Mouse (Mus musculus) stomach, embryonic 15.5 days (tissue): ENCODE results near the gene Cbr1. TPM values are rescaled to one million over a fixed set of nuclear protein-coding genes. Genes with fewer than 3 reads are reported as not detected.
A peak's percentile ranks its signal among the peaks of the same experiment; 100 is the strongest.
"Not testable (repeated sequence)": the region's sequence is repeated elsewhere in the genome, so short reads cannot be mapped to it uniquely, and the experiment has no call there.

Experiments
- ATAC-seq: fragments of 200-750 bp; cut with Nextera tagmentation; 2 replicates; pipeline ENCODE4 v1.8.0; 2017; ENCODE audit warnings: low read depth, moderate number of reproducible peaks, moderate TSS enrichment; ENCODE audit not compliant: insufficient read depth, low FRiP score
- H3K27ac ChIP-seq: fragments of 300-500 bp; sonication (generic); 2 replicates; pipeline ENCODE4 v1.5.1; 2015; ENCODE audit warnings: mild to moderate bottlenecking, inconsistent platforms
- H3K27me3 ChIP-seq: fragments of 300-500 bp; sonication (generic); replicated peaks from 2 replicates; pipeline ENCODE4 v1.6.1; 2015; ENCODE audit warnings: inconsistent platforms
- H3K36me3 ChIP-seq: fragments of 300-500 bp; sonication (generic); 2 replicates; pipeline ENCODE4 v1.6.1; 2015; ENCODE audit warnings: inconsistent platforms
- H3K4me1 ChIP-seq: fragments of 300-500 bp; sonication (generic); 2 replicates; pipeline ENCODE4 v1.6.1; 2015; ENCODE audit warnings: inconsistent platforms
- H3K4me2 ChIP-seq: fragments of 300-500 bp; sonication (generic); 2 replicates; pipeline ENCODE4 v1.6.1; 2015; ENCODE audit warnings: mild to moderate bottlenecking, inconsistent platforms
- H3K4me3 ChIP-seq: fragments of 300-500 bp; sonication (generic); replicated peaks from 2 replicates; pipeline ENCODE4 v1.5.1; 2015; ENCODE audit warnings: inconsistent platforms
- H3K9ac ChIP-seq: fragments of 300-500 bp; sonication (generic); 2 replicates; pipeline ENCODE4 v1.6.1; 2015; ENCODE audit warnings: inconsistent platforms
- H3K9me3 ChIP-seq: fragments of 300-500 bp; sonication (generic); 2 replicates; pipeline ENCODE4 v1.6.1; 2016; ENCODE audit warnings: inconsistent platforms
- WGBS: fragments of 180-500 bp; shearing (Covaris S2); methylation state at CpG from one replicate; pipeline ENCODE4 v1.1.7; 2015; 5-methylcytosine and 5-hydroxymethylcytosine counted together
- polyA plus RNA-seq: library from polyadenylated mRNA; unstranded; fragments of >200 nt; fragmentation: Nextera tagmentation; extraction: Ambion mirVana; gene quantifications from 2 replicates; pipeline ENCODE4 v1.2.1, GENCODE M21; 2015

Gene Cbr1
- polyA plus RNA-seq, 1 experiment from 2014 or later: 105 TPM

GRCm38 (mm10) chr16:93603439-93604212 lies 2.0 kb upstream of the Cbr1 start, which contains the start of gene Setd4:
Gene Setd4, minus strand, starts transcription at chr16:93604063.
- peak within 1 kb of the TSS; percentile 95 for H3K27ac ChIP-seq
- H3K9me3 ChIP-seq: no peaks in the 10 kb centered on the region
- H3K4me1 ChIP-seq: peaks cover 8% of the 10 kb centered on the region; the same call in 1 of the 2 replicates
- under 1% methylated on average over 54 of the region's 55 CpGs for WGBS
- H3K4me3 ChIP-seq: peak within 1 kb of the TSS; percentile 65
- peak within 1 kb of the TSS; percentile 83 for H3K4me2 ChIP-seq
- peak; percentile 89 for ATAC-seq
- H3K27me3 ChIP-seq: no peaks in the 10 kb centered on the region
- H3K36me3 ChIP-seq: no peaks in the 10 kb centered on the region
- peak within 1 kb of the TSS; percentile 68 for H3K9ac ChIP-seq

DNA sequence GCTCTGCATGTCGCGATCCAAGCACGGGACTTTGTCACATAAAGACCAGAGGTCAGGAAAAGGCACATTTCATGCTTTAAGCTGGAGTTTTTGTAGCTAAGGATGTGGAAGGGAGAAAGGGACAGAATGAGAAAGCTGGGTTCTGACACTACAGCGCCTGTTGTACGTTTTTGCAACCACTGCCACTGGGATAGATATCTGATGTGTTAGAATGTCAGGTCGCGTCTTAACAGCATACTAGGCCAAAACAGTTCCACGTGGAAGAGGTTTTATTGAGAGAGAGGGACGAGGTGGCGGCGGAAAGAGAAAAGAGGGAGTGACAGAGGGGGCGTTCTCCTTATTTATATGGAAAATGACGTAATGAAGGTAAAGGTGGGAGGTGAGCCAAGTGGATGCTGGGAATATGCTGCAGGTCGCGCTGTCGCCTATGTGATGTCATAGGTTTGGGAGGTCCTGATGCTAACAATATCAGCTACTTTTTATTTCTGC lies 1.1 kb upstream of the Cbr1 start:
- Histone ChIP-seq H3K9ac (no peak overlapping the region; the same call in 1 of the 2 replicates), H3K4me1 (peaks cover 13% of the 10 kb centered on the region; the same call in 1 of the 2 replicates), H3K4me2 (peak overlapping the region; percentile 83), H3K36me3 (no peaks in the 10 kb centered on the region), H3K9me3 (no peaks in the 10 kb centered on the region), H3K27me3 (no peaks in the 10 kb centered on the region), H3K27ac (peak overlapping the region; percentile 95), H3K4me3 (peak overlapping the region; percentile 65)
- no peak for ATAC-seq
- WGBS: 5% methylated on average over 16 of the region's 16 CpGs

- no peak overlapping the region for H3K4me3 ChIP-seq
- H3K27ac ChIP-seq: no peak overlapping the region
- H3K36me3 ChIP-seq: 0 out of 2 replicates have a peak, but pooled peaks cover 2% of the 10 kb centered on the region
- ATAC-seq: no peak
- no peak overlapping the region for H3K4me2 ChIP-seq
- no peaks in the 10 kb centered on the region for H3K9me3 ChIP-seq
- peaks cover 13% of the 10 kb centered on the region; the same call in 1 of the 2 replicates for H3K4me1 ChIP-seq
- H3K9ac ChIP-seq: no peak overlapping the region
- WGBS: 86% methylated on average over 7 of the region's 7 CpGs
- no peaks in the 10 kb centered on the region for H3K27me3 ChIP-seq
Measured at GRCm38 (mm10) chr16:93606146-93606545, 493 bp downstream of the Cbr1 start.

GRCm38 (mm10) chr16:93607669-93608101 lies 2.0 kb downstream of the Cbr1 start:
- peaks cover 13% of the 10 kb centered on the region; the same call in 1 of the 2 replicates for H3K4me1 ChIP-seq
- H3K27me3 ChIP-seq: no peaks in the 10 kb centered on the region
- H3K4me3 ChIP-seq: peak overlapping the region; percentile 72
- WGBS: under 1% methylated on average over 32 of the region's 32 CpGs
- H3K9ac ChIP-seq: peak overlapping the region; percentile 65
- peak overlapping the region; percentile 90 for H3K4me2 ChIP-seq
- H3K27ac ChIP-seq: peak overlapping the region; percentile 79
- ATAC-seq: peak; percentile 28; the same call in 1 of the 2 replicates
- H3K9me3 ChIP-seq: no peaks in the 10 kb centered on the region
- 0 out of 2 replicates have a peak, but pooled peaks cover 6% of the 10 kb centered on the region for H3K36me3 ChIP-seq

GRCm38 (mm10) chr16:93608731-93609130 lies 3.1 kb downstream of the Cbr1 start:
- Histone ChIP-seq H3K4me1 (peaks cover 13% of the 10 kb centered on the region; the same call in 1 of the 2 replicates), H3K9me3 (no peaks in the 10 kb centered on the region), H3K27ac (no peak overlapping the region), H3K4me3 (peak overlapping the region; percentile 72), H3K36me3 (0 out of 2 replicates have a peak, but pooled peaks cover 6% of the 10 kb centered on the region), H3K27me3 (no peaks in the 10 kb centered on the region), H3K9ac (no peak overlapping the region), H3K4me2 (peak overlapping the region; percentile 90)
- ATAC-seq: no peak
- 58% methylated on average over 8 of the region's 8 CpGs for whole genome bisulfite sequencing

GRCm38 (mm10) chr16:93609796-93610195 lies 4.1 kb downstream of the Cbr1 start:
- H3K4me1 ChIP-seq: peaks cover 8% of the 10 kb centered on the region; the same call in 1 of the 2 replicates
- no peak overlapping the region for H3K4me2 ChIP-seq
- 0 out of 2 replicates have a peak, but pooled peaks cover 6% of the 10 kb centered on the region for H3K36me3 ChIP-seq
- H3K27me3 ChIP-seq: no peaks in the 10 kb centered on the region
- no peak overlapping the region for H3K9ac ChIP-seq
- no peaks in the 10 kb centered on the region for H3K9me3 ChIP-seq
- H3K4me3 ChIP-seq: no peak overlapping the region
- ATAC-seq: no peak
- WGBS: 91% methylated on average over 4 of the region's 4 CpGs
- no peak overlapping the region for H3K27ac ChIP-seq

DNA sequence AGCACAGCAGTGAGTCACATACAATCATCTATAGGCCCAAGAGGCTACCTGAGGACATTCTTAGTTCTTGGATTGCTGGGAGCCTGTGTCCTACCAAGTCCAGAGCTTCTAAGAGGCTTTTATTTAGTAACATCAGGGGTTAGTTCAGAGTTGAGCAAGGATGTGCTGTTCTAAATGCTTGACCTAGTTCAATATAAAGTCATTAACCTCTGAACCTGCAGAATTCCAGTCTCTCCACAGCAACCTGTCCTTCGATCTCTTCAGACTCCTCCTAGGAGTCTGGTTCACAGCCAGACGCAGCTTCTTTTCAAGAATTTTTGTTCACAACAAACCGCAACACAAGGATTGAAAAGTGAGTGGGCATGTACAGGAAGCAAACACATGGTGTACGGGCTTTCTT lies 5.3 kb downstream of the Cbr1 start:
- H3K4me2 ChIP-seq: no peak overlapping the region
- H3K27ac ChIP-seq: no peak overlapping the region
- 85% methylated on average over 4 of the region's 4 CpGs for WGBS
- H3K27me3 ChIP-seq: no peaks in the 10 kb centered on the region
- H3K4me1 ChIP-seq: peaks cover 8% of the 10 kb centered on the region; the same call in 1 of the 2 replicates
- ATAC-seq: no peak
- no peak overlapping the region for H3K4me3 ChIP-seq
- H3K9ac ChIP-seq: no peak overlapping the region
- H3K9me3 ChIP-seq: no peaks in the 10 kb centered on the region
- 0 out of 2 replicates have a peak, but pooled peaks cover 6% of the 10 kb centered on the region for H3K36me3 ChIP-seq

GRCm38 (mm10) chr16:93615118-93615870 lies 9.6 kb downstream of the Cbr1 start:
- Histone ChIP-seq H3K27me3 (no peaks in the 10 kb centered on the region), H3K36me3 (0 out of 2 replicates have a peak, but pooled peaks cover 6% of the 10 kb centered on the region), H3K4me2 (no peak overlapping the region), H3K4me3 (no peak overlapping the region), H3K4me1 (no peaks in the 10 kb centered on the region), H3K9me3 (no peaks in the 10 kb centered on the region), H3K27ac (no peak overlapping the region), H3K9ac (no peak overlapping the region)
- peak; percentile 83 for ATAC-seq
- 24% methylated on average over 5 of the region's 5 CpGs for WGBS

DNA sequence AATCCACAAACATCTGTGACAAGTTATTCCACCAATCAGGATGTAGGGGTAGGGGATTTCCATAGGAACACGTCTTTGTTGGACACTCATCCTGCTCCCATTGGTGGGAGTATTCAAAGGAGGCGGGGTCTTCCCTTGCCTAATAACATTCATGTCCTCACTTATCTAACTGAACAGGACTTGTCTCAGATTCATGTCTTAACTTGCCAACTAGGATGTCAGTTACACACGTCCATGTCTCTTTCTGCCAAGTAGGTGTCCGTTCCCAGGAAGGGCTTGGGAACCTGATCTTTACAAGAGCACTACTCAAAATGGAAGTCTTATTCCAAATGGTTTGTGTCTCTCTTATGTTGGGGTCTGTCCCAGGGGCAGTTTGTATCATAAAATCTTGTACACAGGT lies 18.1 kb downstream of the Cbr1 start:
- not testable (repeated sequence) for H3K27ac ChIP-seq, H3K4me2 ChIP-seq, H3K36me3 ChIP-seq, ATAC-seq, H3K9me3 ChIP-seq, H3K9ac ChIP-seq, H3K27me3 ChIP-seq, H3K4me1 ChIP-seq, H3K4me3 ChIP-seq
- 86% methylated on average over 4 of the region's 4 CpGs for WGBS

- Histone ChIP-seq H3K27me3 (no peaks in the 10 kb centered on the region), H3K4me2 (no peak overlapping the region), H3K4me1 (no peaks in the 10 kb centered on the region), H3K36me3 (no peaks in the 10 kb centered on the region), H3K27ac (no peak overlapping the region), H3K9ac (no peak overlapping the region), H3K4me3 (no peak overlapping the region), H3K9me3 (no peaks in the 10 kb centered on the region)
- WGBS: 74% methylated on average over 4 of the region's 4 CpGs
- no peak for ATAC-seq
Measured at GRCm38 (mm10) chr16:93624671-93625070, 19.0 kb downstream of the Cbr1 start.

DNA sequence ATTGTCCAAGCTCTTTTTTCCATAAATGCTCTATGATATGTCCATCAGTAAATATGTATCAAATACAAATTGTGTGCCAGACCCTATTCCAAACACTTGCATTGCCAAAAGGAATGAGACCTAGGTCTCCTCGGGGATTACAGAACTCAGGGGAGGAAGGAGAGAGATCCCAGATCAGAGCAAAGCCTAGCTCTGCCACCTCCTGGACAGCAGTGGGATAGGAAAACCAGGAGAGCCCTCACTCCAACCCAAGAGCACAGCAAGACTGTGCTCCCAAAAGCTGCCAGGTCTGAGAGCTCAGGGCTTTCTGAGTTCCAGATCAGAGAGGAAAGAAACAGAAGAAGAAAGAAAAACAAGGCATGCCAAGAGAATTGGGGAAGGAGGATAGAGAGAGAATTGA lies 21.1 kb downstream of the Cbr1 start:
- Histone ChIP-seq H3K9ac (no peak overlapping the region), H3K4me2 (no peak overlapping the region), H3K27ac (no peak overlapping the region), H3K27me3 (no peaks in the 10 kb centered on the region), H3K4me1 (no peaks in the 10 kb centered on the region), H3K4me3 (no peak overlapping the region), H3K36me3 (no peaks in the 10 kb centered on the region), H3K9me3 (no peaks in the 10 kb centered on the region)
- WGBS: 6% methylated on average over 1 of the region's 1 CpGs
- ATAC-seq: no peak
